Mouse (Mus musculus) liver, embryonic 15.5 days (tissue): ENCODE measurements around the gene St6gal1. TPM values are rescaled to one million over a fixed set of nuclear protein-coding genes. Genes with fewer than 3 reads are reported as not detected.

ENCODE experiments used
- ATAC-seq: fragments of 200-750 bp; cut with Nextera tagmentation; 2 replicates; pipeline ENCODE4 v1.8.0; 2017; ENCODE audit warnings: moderate number of reproducible peaks, mild to moderate bottlenecking, moderate library complexity; ENCODE audit not compliant: insufficient read depth
- H3K27ac ChIP-seq: fragments of 300-500 bp; sonication (generic); replicated peaks from 2 replicates; pipeline ENCODE4 v1.5.1; 2015; ENCODE audit warnings: mild to moderate bottlenecking, inconsistent platforms
- H3K27me3 ChIP-seq: fragments of 300-500 bp; sonication (generic); 2 replicates; pipeline ENCODE4 v1.6.1; 2015; ENCODE audit warnings: mild to moderate bottlenecking, inconsistent platforms
- H3K36me3 ChIP-seq: fragments of 300-500 bp; sonication (generic); replicated peaks from 2 replicates; pipeline ENCODE4 v1.6.1; 2015; ENCODE audit warnings: moderate library complexity, mild to moderate bottlenecking, inconsistent platforms
- H3K4me1 ChIP-seq: fragments of 300-500 bp; sonication (generic); replicated peaks from 2 replicates; pipeline ENCODE4 v1.6.1; 2015; ENCODE audit warnings: inconsistent platforms
- H3K4me2 ChIP-seq: fragments of 300-500 bp; sonication (generic); 2 replicates; pipeline ENCODE4 v1.6.1; 2015; ENCODE audit warnings: moderate library complexity, mild to moderate bottlenecking, inconsistent platforms
- H3K4me3 ChIP-seq: fragments of 300-500 bp; sonication (generic); replicated peaks from 2 replicates; pipeline ENCODE4 v1.5.1; 2015; ENCODE audit warnings: mild to moderate bottlenecking, inconsistent platforms
- H3K9ac ChIP-seq: fragments of 300-500 bp; sonication (generic); 2 replicates; pipeline ENCODE4 v1.6.1; 2015; ENCODE audit warnings: moderate library complexity, mild to moderate bottlenecking, inconsistent platforms
- H3K9me3 ChIP-seq: fragments of 300-500 bp; sonication (generic); replicated peaks from 2 replicates; pipeline ENCODE4 v1.6.1; 2016; ENCODE audit warnings: inconsistent platforms
- WGBS: fragments of 180-500 bp; shearing (Covaris S2); methylation state at CpG from one replicate; pipeline ENCODE4 v1.1.7; 2015; ENCODE audit warnings: mixed read lengths; ENCODE audit not compliant: insufficient replicate concordance; 5-methylcytosine and 5-hydroxymethylcytosine counted together
- polyA plus RNA-seq: library from polyadenylated mRNA; unstranded; fragments of >200 nt; fragmentation: Nextera tagmentation; extraction: Ambion mirVana; gene quantifications from 2 replicates; pipeline ENCODE4 v1.2.1, GENCODE M21; 2015

The St6gal1 gene
- polyA plus RNA-seq, 1 experiment from 2014 or later: 12.9 TPM

DNA sequence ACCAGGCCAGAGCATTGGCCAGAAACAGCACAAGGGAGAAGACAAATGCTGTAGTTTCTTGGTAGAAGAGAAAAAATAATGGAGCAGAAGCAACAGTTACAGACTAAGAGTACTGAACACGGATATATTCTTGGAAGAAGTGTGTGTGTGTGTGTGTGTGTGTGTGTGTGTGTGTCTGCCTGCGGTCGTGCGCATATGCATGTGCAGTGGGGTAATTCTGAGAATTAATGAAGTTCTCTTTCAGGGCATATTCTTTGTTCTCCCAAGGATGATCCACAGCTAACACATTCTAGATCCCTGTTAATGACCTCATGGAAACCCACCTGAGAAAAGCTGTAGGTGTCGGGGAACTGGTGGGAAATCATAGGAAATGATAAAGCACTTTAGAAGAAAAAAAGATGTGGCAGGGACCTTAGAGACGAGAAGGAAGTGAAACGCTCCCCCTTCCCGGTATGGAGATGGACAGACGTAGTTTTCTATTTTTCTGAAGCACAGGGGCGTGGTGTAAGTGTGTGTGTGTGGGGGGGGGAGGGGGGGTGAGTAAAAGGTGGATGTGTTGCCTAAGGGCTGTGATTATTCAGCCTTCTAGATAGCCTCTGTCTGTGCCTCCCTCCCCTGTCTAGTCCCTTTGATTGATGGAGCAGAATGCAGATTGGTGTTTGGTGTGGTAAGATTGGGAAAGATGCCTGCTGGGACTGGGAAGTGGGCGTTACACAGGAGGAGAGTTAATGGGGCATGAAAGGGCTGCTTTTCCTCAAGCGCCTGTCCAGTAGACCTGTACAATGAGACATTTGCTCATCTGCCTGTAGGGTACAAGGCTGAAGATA lies 82.8 kb downstream of the St6gal1 start:
- H3K4me1 ChIP-seq: no peaks in the 10 kb centered on the region
- no peak overlapping the region for H3K27ac ChIP-seq
- H3K9me3 ChIP-seq: no peaks in the 10 kb centered on the region
- no peak overlapping the region for H3K4me3 ChIP-seq
- no peak overlapping the region for H3K9ac ChIP-seq
- WGBS: 40% methylated on average over 12 of the region's 12 CpGs
- H3K36me3 ChIP-seq: no peaks in the 10 kb centered on the region
- ATAC-seq: no peak
- no peak overlapping the region for H3K4me2 ChIP-seq
- no peaks in the 10 kb centered on the region for H3K27me3 ChIP-seq

DNA sequence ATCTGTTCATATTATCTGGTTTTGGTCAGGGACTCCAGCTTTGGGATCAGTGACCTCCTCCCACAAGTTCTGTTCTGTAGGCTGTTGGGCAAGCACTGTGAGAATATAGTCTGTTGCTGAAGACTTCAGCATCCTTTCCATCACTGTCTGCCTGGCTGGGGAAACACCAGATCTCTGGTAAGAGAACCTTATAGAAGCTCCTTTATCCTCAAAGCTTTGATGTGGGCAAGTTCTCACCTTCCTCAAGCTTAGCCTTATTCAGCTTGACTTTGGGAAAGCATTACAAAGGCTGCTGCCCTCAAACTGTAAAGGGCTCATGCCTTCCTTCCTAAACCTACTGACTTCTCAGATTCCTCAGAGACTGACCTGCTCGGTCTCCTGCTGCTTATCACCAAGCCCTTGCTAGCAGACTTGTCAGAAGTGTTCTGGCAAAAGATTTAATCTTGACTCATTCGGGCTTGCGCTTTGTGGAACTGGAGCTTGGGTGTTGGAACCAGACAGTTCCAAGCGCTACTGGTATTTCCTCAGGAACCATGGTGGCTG lies 83.5 kb downstream of the St6gal1 start:
- Histone ChIP-seq H3K27me3 (no peaks in the 10 kb centered on the region), H3K9me3 (no peaks in the 10 kb centered on the region), H3K27ac (no peak overlapping the region), H3K9ac (no peak overlapping the region), H3K36me3 (no peaks in the 10 kb centered on the region), H3K4me1 (no peaks in the 10 kb centered on the region), H3K4me2 (no peak overlapping the region), H3K4me3 (no peak overlapping the region)
- ATAC-seq: no peak
- WGBS: 28% methylated on average over 4 of the region's 4 CpGs

DNA sequence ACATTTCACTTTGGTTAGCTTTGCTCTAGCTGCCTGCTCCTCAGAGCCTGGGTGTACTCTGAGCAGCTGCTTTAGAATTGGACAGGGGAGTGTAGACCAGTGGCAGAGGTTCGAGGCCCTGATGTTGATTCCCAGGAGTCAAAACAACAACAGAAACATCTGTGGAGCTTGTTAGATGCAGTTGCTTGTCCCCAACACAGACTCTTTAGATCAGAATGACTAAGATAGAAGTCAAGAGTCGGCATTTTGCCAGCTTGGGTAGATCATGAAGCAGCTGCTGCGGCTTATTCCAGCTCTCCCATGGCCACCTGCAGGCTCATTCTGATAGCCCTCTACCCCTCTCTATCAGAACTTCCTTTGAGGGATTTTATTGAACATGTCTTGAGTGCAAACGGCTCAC lies 84.5 kb downstream of the St6gal1 start:
- Histone ChIP-seq H3K4me3 (no peak overlapping the region), H3K27me3 (no peaks in the 10 kb centered on the region), H3K4me1 (no peaks in the 10 kb centered on the region), H3K4me2 (no peak overlapping the region), H3K27ac (no peak overlapping the region), H3K9ac (no peak overlapping the region), H3K36me3 (no peaks in the 10 kb centered on the region), H3K9me3 (no peaks in the 10 kb centered on the region)
- no peak for ATAC-seq
- 57% methylated on average over 4 of the region's 4 CpGs for WGBS

DNA sequence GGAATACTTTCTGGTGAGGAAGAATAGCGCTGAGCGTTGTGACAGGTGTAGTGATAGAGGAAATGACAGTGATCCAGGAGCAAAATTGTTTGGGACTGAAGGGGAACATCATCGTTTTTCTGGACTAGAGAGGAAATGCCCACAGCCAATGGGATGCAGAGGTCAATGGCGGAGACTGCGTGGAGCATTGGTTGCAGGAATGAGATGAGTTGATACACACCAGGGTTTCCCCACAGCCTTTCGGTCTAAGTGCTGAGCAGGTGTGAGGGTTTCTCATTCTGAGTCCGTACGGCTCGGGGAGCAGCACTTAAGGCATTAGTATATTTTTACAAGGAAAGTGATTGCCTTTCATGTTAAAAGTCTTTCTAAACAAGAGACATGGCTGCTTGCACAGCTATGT lies 88.1 kb downstream of the St6gal1 start:
- no peaks in the 10 kb centered on the region for H3K9me3 ChIP-seq
- no peak for ATAC-seq
- 74% methylated on average over 9 of the region's 9 CpGs for WGBS
- 0 out of 2 replicates have a peak, but pooled peaks cover 7% of the 10 kb centered on the region for H3K4me1 ChIP-seq
- no peak overlapping the region for H3K27ac ChIP-seq
- H3K9ac ChIP-seq: no peak overlapping the region
- H3K36me3 ChIP-seq: no peaks in the 10 kb centered on the region
- H3K4me2 ChIP-seq: no peak overlapping the region
- H3K27me3 ChIP-seq: no peaks in the 10 kb centered on the region
- H3K4me3 ChIP-seq: no peak overlapping the region

DNA sequence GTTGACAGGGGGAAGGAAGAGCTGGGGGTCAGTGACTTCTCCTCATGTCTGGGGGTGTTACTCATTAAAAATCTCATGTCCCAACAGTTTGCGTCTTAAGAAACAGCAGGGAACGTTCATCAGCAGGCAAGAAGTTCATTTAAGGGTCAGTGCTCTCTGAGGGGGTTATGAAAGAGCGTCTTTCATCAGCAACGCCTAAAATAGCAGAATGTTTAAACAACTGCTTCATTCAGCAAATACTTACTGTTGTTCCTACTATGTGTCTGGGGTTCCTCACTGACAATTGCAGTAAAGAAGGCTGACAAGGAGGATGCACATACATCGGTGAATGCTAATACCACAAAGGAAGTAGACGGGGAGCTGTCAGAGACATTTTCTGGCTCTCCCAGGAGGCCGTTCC lies 90.2 kb downstream of the St6gal1 start:
- Histone ChIP-seq H3K9me3 (no peaks in the 10 kb centered on the region), H3K36me3 (no peaks in the 10 kb centered on the region), H3K4me3 (no peak overlapping the region), H3K9ac (no peak overlapping the region), H3K27me3 (no peaks in the 10 kb centered on the region), H3K4me2 (no peak overlapping the region), H3K27ac (0 out of 2 replicates have a peak overlapping the region, but pooled peaks have one; percentile 25), H3K4me1 (peaks cover 10% of the 10 kb centered on the region; the same call in 1 of the 2 replicates)
- peak; percentile 45 for ATAC-seq
- WGBS: 18% methylated on average over 7 of the region's 7 CpGs

DNA sequence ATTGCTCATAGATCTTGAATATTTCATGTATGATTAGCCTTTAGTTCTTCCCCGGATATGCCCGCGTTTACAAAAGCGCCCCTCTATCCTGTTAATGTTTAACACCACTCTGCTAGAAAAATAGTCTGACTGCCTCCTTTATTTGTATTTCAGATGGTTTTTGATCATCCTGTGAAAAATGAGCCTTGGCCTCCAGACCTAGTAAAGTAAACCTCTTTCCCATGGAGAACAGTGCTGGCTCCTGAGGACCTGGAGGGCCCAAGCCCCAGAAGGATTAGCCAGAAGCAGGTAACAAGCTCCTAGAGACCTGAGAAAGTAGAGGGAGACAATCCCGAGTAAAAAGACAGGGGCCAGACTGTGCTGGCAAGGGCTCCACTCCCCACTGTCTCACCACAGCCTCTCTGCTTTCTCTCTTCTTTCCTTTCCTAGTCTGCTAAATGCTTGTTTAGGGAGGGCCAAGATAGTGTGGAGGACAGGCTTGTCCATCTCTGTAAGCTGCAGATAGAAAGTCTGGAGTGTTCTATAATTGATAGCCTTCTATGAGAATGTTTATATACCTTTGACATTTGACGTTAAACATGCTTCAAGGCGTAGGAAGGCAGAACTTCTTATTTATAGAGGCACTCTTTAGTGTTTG lies 93.0 kb downstream of the St6gal1 start:
- H3K36me3 ChIP-seq: peaks cover 10% of the 10 kb centered on the region; the same call in 1 of the 2 replicates
- H3K27me3 ChIP-seq: no peaks in the 10 kb centered on the region
- H3K9ac ChIP-seq: no peak overlapping the region
- H3K9me3 ChIP-seq: no peaks in the 10 kb centered on the region
- peak; percentile 32; the same call in 1 of the 2 replicates for ATAC-seq
- 47% methylated on average over 7 of the region's 7 CpGs for WGBS
- no peak overlapping the region for H3K4me3 ChIP-seq
- H3K27ac ChIP-seq: peak overlapping the region; percentile 72
- peak overlapping the region; percentile 14; the same call in 1 of the 2 replicates for H3K4me2 ChIP-seq
- peaks cover 21% of the 10 kb centered on the region for H3K4me1 ChIP-seq

DNA sequence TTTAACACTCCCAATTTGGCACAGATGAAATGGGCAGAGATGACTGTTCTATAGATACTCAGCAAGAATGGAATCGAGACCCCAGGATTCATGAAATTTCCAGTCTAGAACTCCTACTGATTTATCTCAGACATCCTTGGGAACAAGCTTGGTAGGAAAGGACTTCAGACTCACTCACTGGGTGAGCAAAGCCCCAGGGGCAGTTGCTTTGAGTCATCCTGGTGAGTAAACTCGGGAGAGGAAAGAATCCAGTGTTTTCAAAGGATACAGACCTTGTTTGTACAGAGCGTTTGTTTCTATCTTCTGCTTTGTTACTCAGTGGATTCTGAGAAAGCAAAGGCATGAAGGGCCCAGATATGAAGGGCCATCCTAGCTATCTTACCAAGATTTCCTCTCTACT lies 95.5 kb downstream of the St6gal1 start:
- no peak for ATAC-seq
- Histone ChIP-seq H3K9ac (no peak overlapping the region), H3K36me3 (peaks cover 10% of the 10 kb centered on the region; the same call in 1 of the 2 replicates), H3K4me3 (no peak overlapping the region), H3K27ac (peak overlapping the region; percentile 24; the same call in 1 of the 2 replicates), H3K4me1 (peaks cover 18% of the 10 kb centered on the region), H3K4me2 (no peak overlapping the region), H3K27me3 (no peaks in the 10 kb centered on the region), H3K9me3 (no peaks in the 10 kb centered on the region)
- WGBS: 51% methylated on average over 3 of the region's 3 CpGs

DNA sequence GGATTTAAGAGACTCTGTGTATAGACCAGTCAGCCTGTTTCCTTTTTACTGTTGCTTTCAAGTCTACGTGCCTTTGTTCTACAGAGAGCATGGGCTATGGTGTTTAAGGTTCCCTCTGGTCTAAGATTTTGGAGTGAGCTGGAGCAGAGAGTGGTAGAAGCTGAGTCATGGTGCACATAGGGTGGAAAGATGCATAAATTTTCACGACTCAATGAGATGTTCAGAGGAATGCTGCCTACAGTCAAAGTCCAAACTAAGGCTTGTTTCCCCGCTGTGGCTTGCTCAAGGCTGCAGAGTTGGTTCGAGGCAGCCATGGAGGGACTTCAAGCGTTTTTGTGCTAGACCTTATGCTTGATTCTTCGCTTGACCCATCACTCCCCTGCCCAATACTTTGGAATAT lies 96.0 kb downstream of the St6gal1 start:
- ATAC-seq: no peak
- 57% methylated on average over 6 of the region's 6 CpGs for WGBS
- peaks cover 14% of the 10 kb centered on the region for H3K4me1 ChIP-seq

DNA sequence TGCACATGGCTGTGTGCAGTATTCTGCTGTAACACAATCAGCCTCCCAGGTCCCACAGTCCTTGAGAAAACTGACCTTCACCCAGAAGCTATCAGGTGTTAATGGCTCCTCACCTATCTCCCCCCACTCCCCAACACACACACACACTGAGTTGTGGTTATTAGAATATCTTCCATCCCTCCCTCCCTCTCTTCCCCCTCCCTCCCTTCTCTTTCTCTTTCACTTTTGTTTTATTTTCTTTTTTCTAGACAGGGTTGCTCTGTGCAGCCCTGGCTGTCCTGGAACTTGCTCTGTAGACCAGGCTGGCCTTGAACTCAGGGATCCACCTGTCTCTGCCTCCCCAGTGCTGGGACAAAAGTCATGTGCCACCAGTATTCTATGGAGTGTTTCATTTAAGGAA lies 97.9 kb downstream of the St6gal1 start:
- Histone ChIP-seq H3K9me3 (no peaks in the 10 kb centered on the region), H3K4me2 (no peak overlapping the region), H3K27ac (no peak overlapping the region), H3K9ac (no peak overlapping the region), H3K36me3 (peaks cover 13% of the 10 kb centered on the region; the same call in 1 of the 2 replicates), H3K4me3 (no peak overlapping the region), H3K4me1 (peaks cover 20% of the 10 kb centered on the region), H3K27me3 (no peaks in the 10 kb centered on the region)
- ATAC-seq: no peak

More for the DNA sequence above, 96.0 kb downstream of the St6gal1 start:
- no peak overlapping the region for H3K27ac ChIP-seq
- no peaks in the 10 kb centered on the region for H3K27me3 ChIP-seq
- no peak overlapping the region for H3K4me2 ChIP-seq
- no peaks in the 10 kb centered on the region for H3K9me3 ChIP-seq
- peaks cover 10% of the 10 kb centered on the region; the same call in 1 of the 2 replicates for H3K36me3 ChIP-seq
- H3K4me3 ChIP-seq: no peak overlapping the region
- no peak overlapping the region for H3K9ac ChIP-seq

DNA sequence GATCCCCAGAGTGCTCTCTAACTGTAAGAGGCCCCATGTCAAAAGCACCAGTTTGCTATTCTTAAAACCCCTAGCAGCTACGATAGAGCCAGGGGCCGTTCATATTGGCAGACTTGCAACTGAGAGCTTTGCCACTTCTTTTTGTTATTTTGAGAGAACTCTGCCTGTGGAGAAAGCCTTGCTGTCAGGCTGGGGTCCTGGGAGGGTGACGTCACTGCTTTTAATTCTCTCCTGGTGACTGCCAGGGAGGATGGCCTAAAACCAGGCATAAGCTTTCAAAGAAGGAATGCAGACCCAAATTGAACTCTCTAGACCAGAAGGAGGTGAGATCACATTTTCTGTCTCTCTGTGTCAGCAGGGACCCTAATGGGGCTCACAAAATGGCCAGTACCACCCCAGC lies 99.4 kb downstream of the St6gal1 start:
- Histone ChIP-seq H3K9ac (no peak overlapping the region), H3K36me3 (peaks cover 13% of the 10 kb centered on the region; the same call in 1 of the 2 replicates), H3K27me3 (no peaks in the 10 kb centered on the region), H3K27ac (no peak overlapping the region), H3K4me3 (no peak overlapping the region), H3K4me2 (no peak overlapping the region), H3K9me3 (no peaks in the 10 kb centered on the region), H3K4me1 (peaks cover 19% of the 10 kb centered on the region)
- no peak for ATAC-seq
- WGBS: 63% methylated on average over 3 of the region's 3 CpGs
